Mouse (Mus musculus): ENCODE data around the gene Olfr1299.

Gene Olfr1299

DNA sequence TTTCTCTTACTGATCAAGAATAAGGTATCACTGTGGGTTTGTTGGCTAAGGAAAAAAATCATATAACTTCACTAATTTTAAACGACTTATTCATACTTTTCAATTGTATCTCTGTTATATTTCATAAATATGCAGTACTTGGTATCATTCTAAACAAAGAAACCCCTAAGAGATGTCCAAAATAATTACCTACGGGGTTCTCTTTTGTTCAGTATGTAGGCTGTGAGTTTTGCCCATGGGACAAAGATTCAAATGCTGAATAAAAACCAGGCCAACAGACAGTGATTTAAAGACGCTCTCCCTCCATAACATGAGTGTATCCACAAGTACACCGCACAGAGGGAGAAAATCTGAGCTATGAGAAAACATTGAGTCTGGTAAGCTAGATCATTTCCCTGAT lies at the start of gene Olfr1299:
Gene Olfr1299 (plus strand): TSS at position 301 of the 400 bp plus-strand sequence.
- no peak for TF ChIP-seq GATA4 (IDR thresholded peaks at IDR 0.05; ENCODE audit: insufficient replicate concordance, low read length)

DNA sequence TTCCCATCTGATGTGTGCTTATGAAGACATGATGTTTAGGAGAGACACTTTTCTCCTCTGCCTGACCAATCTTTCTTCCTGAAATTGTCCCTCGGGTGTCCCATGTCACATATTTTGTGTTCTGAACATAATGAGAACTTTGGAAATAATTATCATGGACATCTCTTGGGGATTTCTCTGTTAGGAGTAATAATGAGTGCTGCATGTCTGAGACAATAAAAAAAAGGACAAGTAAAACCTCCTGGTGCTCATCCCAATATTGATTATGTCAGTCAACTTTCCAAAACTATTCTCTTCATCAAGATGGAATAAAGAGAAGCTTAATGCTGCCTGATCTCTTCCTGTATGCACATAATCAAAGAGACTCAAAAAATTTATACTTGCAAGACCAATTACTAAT lies 34.8 kb upstream of the Olfr1299 start, which contains the start of gene Olfr1297:
Gene Olfr1297 (minus strand): TSS at position 101 of the 400 bp plus-strand sequence.
- TF ChIP-seq GATA4 (IDR thresholded peaks at IDR 0.05; ENCODE audit: insufficient replicate concordance, low read length) = no peak

DNA sequence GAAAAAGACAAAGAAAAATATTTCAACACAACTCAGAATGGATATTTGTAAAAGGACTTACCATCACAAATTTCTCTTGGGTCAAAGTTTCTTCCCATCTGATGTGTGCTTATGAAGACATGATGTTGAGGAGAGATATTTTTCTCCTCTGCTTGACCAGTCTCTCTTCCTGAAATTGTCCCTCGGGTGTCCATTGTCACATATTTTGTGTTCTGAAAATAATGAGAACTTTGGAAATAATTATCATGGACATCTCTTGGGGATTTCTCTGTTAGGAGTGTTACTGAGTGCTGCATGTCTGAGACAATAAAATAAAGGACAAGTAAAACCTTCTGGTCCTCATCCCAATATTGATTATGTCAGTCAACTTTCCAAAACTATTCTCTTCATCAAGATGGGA lies 12.1 kb upstream of the Olfr1299 start, which contains the start of gene Olfr1298:
Gene Olfr1298 (minus strand): TSS at position 101 of the 400 bp plus-strand sequence.
- TF ChIP-seq GATA4 (IDR thresholded peaks at IDR 0.05; ENCODE audit: insufficient replicate concordance, low read length) = no peak
